In the genomic region with DNA sequence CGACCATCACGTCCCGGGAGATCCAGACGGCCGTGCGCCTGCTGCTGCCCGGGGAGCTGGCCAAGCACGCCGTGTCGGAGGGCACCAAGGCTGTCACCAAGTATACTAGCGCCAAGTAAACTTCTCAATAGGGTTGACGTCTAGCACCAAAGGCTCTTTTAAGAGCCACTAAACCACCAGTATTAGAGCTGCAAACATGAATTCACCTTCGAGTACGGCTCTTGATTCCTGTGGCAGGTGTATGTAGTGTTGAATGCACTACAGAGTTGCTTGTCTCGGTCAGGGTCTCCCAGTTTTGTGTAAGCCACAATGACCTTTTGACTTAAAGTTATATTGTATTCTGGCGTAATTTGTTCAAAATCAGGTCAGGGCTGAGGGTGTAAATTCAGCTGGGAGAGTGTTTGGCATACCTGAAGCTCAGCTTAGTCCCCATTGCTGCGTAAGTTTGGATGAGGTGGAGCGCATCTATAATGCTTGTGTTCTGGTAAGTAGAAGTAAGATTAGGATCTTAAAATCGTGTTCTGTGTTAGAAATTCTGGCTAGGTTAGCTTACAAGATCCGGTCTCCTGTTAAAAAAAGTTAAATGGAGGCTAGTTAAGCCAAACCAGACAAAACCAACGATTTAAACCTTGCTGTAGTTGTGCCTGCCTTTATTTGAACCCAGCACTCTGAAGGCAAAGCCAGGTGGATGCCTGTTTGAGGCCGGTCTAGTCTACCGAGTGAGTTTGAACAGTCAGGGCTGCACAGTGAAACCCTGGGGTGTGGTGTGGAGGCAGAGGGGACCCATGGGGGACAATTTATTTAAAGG, we compare ENCODE assay signal across 8 mouse cellular contexts. TPM values are rescaled to one million over a fixed set of nuclear protein-coding genes. Genes with fewer than 3 reads are reported as not detected.
A peak's percentile ranks its signal among the peaks of the same experiment; 100 is the strongest.
DNase-seq lines count a peak whose midpoint lies in the region; ATAC-seq and TF ChIP-seq lines count a peak whose summit lies in the region.

No protein-coding gene starts in this region.

- ATAC-seq in forebrain, postnatal 0 days = no peak; the same call in 1 of the 2 replicates
- ATAC-seq in megakaryocyte progenitor cell, adult 5-6 weeks (replicated peaks; ENCODE audit: poor library complexity) = peak; percentile 16
- no peak for ATAC-seq in CD4-positive, CD25-positive, alpha-beta regulatory T cell, adult 4 months

- no peak for TF ChIP-seq CTCF in layer of hippocampus, adult 2 months (conservative IDR thresholded peaks at IDR 0.05)
- no peak for TF ChIP-seq CTCF in forebrain, postnatal 0 days (IDR thresholded peaks at IDR 0.05; ENCODE audit: low read depth)

- H3K4me3 ChIP-seq in layer of hippocampus, adult 2 months = peak overlapping the region; percentile 43
- H3K4me3 ChIP-seq in forebrain, postnatal 0 days (ENCODE audit: low read depth, low read length) = peak overlapping the region; percentile 40

- DNase-seq in layer of hippocampus, adult 2 months (ENCODE audit: low spot score in 2 of 2) = no peak
- no peak for DNase-seq in layer of hippocampus, adult 11-12 months (ENCODE audit: low spot score)
- DNase-seq in ZHBTc4 (ENCODE audit: low read depth, low spot score) = peak; percentile 69
- DNase-seq in forebrain, postnatal 0 days = peak; percentile 32
- DNase-seq in gastrocnemius, postnatal 36 days = no peak
- DNase-seq in urinary bladder, postnatal 10 days (ENCODE audit: low spot score) = no peak

- WGBS in forebrain, postnatal 0 days = 2% methylated on average over 19 of the region's 23 CpGs

- no peaks in the 10 kb centered on the region for H3K36me3 ChIP-seq in forebrain, postnatal 0 days (ENCODE audit: insufficient read depth)

- H3K9ac ChIP-seq in forebrain, postnatal 0 days = peak overlapping the region; percentile 28

- no peak overlapping the region for H3K27ac ChIP-seq in layer of hippocampus, adult 2 months
- H3K27ac ChIP-seq in forebrain, postnatal 0 days (ENCODE audit: low read depth, low read length) = no peak overlapping the region

- H3K4me1 ChIP-seq in forebrain, postnatal 0 days (ENCODE audit: insufficient read depth) = peaks cover 17% of the 10 kb centered on the region

- no peaks in the 10 kb centered on the region for H3K27me3 ChIP-seq in forebrain, postnatal 0 days (ENCODE audit: insufficient read depth, low read length)

- intact Hi-C loops in gastrocnemius, postnatal 36 days (cut with DNase I) = loop anchor here (10.0 kb wide), 1 partner anchor 212 kb away; no protein-coding TSS in a partner anchor

- H3K9me3 ChIP-seq in forebrain, postnatal 0 days (ENCODE audit: low read length) = no peaks in the 10 kb centered on the region

- peak overlapping the region; percentile 56 for H3K4me2 ChIP-seq in forebrain, postnatal 0 days (ENCODE audit: low read depth)

RNA-seq across cellular contexts. Expression of a gene that starts 0.7 kb away (rescaled TPM):
- total RNA-seq in layer of hippocampus, adult 2 months (2021) = 10 to 100 TPM; 23.5 to 24.4 TPM
- 233 and 262 TPM in 2 replicates for total RNA-seq in forebrain, postnatal 0 days (2014; rRNA removed)
- 0.40 TPM in 1 of 2 replicates, not detected in the other for polyA plus RNA-seq in forebrain, postnatal 0 days (2015; fragmentation: Nextera tagmentation; extraction: Ambion mirVana)
- 65.4 and 83.1 TPM in 2 replicates for total RNA-seq in megakaryocyte progenitor cell, adult 5-6 weeks (2015)
- 1,827 and 2,239 TPM in 2 replicates for total RNA-seq in megakaryocyte progenitor cell, adult 5-6 weeks (2017)
- 1 to 10 TPM in 1 of 2 experiments, not detected in 1; 4.8 TPM for polyA plus RNA-seq in CD4-positive, CD25-positive, alpha-beta regulatory T cell, adult 4 months (2017; shearing (Covaris generic))
- total RNA-seq in gastrocnemius, postnatal 36 days (2021) = 10 to 100 TPM; 10.8 to 26.5 TPM

RNA-seq across cellular contexts. Expression of a gene that starts 1.0 kb away (rescaled TPM):
- 10 to 100 TPM; 12.5 to 17.0 TPM for total RNA-seq in layer of hippocampus, adult 2 months (2021)
- 9.2 and 47.2 TPM in 2 replicates for total RNA-seq in forebrain, postnatal 0 days (2014; rRNA removed)
- 1.6 and 1.9 TPM in 2 replicates for polyA plus RNA-seq in forebrain, postnatal 0 days (2015; fragmentation: Nextera tagmentation; extraction: Ambion mirVana)
- total RNA-seq in megakaryocyte progenitor cell, adult 5-6 weeks (2015) = 1.9 and 2.2 TPM in 2 replicates
- 923 and 1,838 TPM in 2 replicates for total RNA-seq in megakaryocyte progenitor cell, adult 5-6 weeks (2017)
- polyA plus RNA-seq in CD4-positive, CD25-positive, alpha-beta regulatory T cell, adult 4 months (2017; shearing (Covaris generic)) = not detected
- total RNA-seq in gastrocnemius, postnatal 36 days (2021) = 10 to 100 TPM; 12.2 to 13.3 TPM

RNA-seq across cellular contexts. Expression of a gene that starts 4.8 kb away (rescaled TPM):
- total RNA-seq in layer of hippocampus, adult 2 months (2021) = 10 to 100 TPM; 64.2 to 71.7 TPM
- 26.4 and 44.9 TPM in 2 replicates for total RNA-seq in forebrain, postnatal 0 days (2014; rRNA removed)
- 4.2 and 5.8 TPM in 2 replicates for polyA plus RNA-seq in forebrain, postnatal 0 days (2015; fragmentation: Nextera tagmentation; extraction: Ambion mirVana)
- 38.4 and 42.3 TPM in 2 replicates for total RNA-seq in megakaryocyte progenitor cell, adult 5-6 weeks (2015)
- 83.0 and 89.0 TPM in 2 replicates for total RNA-seq in megakaryocyte progenitor cell, adult 5-6 weeks (2017)
- 1 to 10 TPM; 5.4 to 6.7 TPM for polyA plus RNA-seq in CD4-positive, CD25-positive, alpha-beta regulatory T cell, adult 4 months (2017; shearing (Covaris generic))
- 10 to 100 TPM; 28.7 to 30.9 TPM for total RNA-seq in gastrocnemius, postnatal 36 days (2021)

RNA-seq across cellular contexts. Expression of a gene that starts 6.4 kb away (rescaled TPM):
- total RNA-seq in layer of hippocampus, adult 2 months (2021) = 10 to 100 TPM; 16.5 to 20.6 TPM
- total RNA-seq in forebrain, postnatal 0 days (2014; rRNA removed) = 193 and 206 TPM in 2 replicates
- polyA plus RNA-seq in forebrain, postnatal 0 days (2015; fragmentation: Nextera tagmentation; extraction: Ambion mirVana) = 4.8 and 8.3 TPM in 2 replicates
- 21.6 and 36.7 TPM in 2 replicates for total RNA-seq in megakaryocyte progenitor cell, adult 5-6 weeks (2015)
- 1,156 and 1,370 TPM in 2 replicates for total RNA-seq in megakaryocyte progenitor cell, adult 5-6 weeks (2017)
- polyA plus RNA-seq in CD4-positive, CD25-positive, alpha-beta regulatory T cell, adult 4 months (2017; shearing (Covaris generic)) = not detected
- 10 to 100 TPM in 1 of 2 experiments, 1 to 10 TPM in 1; 8.7 to 11.6 TPM for total RNA-seq in gastrocnemius, postnatal 36 days (2021)

RNA-seq across cellular contexts. Expression of a gene that starts 6.7 kb away (rescaled TPM):
- 10 to 100 TPM; 12.9 to 15.9 TPM for total RNA-seq in layer of hippocampus, adult 2 months (2021)
- total RNA-seq in forebrain, postnatal 0 days (2014; rRNA removed) = 246 and 305 TPM in 2 replicates
- 1.6 and 3.7 TPM in 2 replicates for polyA plus RNA-seq in forebrain, postnatal 0 days (2015; fragmentation: Nextera tagmentation; extraction: Ambion mirVana)
- 66.7 and 68.0 TPM in 2 replicates for total RNA-seq in megakaryocyte progenitor cell, adult 5-6 weeks (2015)
- 642 and 843 TPM in 2 replicates for total RNA-seq in megakaryocyte progenitor cell, adult 5-6 weeks (2017)
- 1 to 10 TPM; 3.8 to 9.5 TPM for polyA plus RNA-seq in CD4-positive, CD25-positive, alpha-beta regulatory T cell, adult 4 months (2017; shearing (Covaris generic))
- total RNA-seq in gastrocnemius, postnatal 36 days (2021) = 1 to 10 TPM; 7.6 to 8.9 TPM

Comparison
In these comparisons a context has a peak if more than half of its experiments do, and no peak if none do; other contexts are left out.
1. DNase-seq: peak in ZHBTc4 (single experiment) and forebrain, postnatal 0 days (single experiment); none in layer of hippocampus, adult 2 months (0 of 2), layer of hippocampus, adult 11-12 months (single experiment), gastrocnemius, postnatal 36 days (0 of 2) and urinary bladder, postnatal 10 days (single experiment).